Mouse (Mus musculus): Measurements from ENCODE around the gene 9530077C05Rik.
A peak's percentile ranks its signal among the peaks of the same experiment; 100 is the strongest.

- TF ChIP-seq MAX (IDR thresholded peaks at IDR 0.05; ENCODE audit: low read depth) (no peak), POLR2A (IDR thresholded peaks at IDR 0.05; ENCODE audit: insufficient read length, low read depth) (no peak), CEBPB (IDR thresholded peaks at IDR 0.05; ENCODE audit: insufficient read depth, poor library complexity, severe bottlenecking) (peak; percentile 54; the same call in 1 of the 2 replicates), REST (IDR thresholded peaks at IDR 0.05; ENCODE audit: insufficient read depth, insufficient read length) (no peak), POLR2AphosphoS2 (IDR thresholded peaks at IDR 0.05; ENCODE audit: insufficient read length, low read depth) (no peak), TCF3 (IDR thresholded peaks at IDR 0.05; ENCODE audit: insufficient read length, low read depth) (no peak), E2F4 (IDR thresholded peaks at IDR 0.05; ENCODE audit: insufficient read depth) (no peak), USF1 (IDR thresholded peaks at IDR 0.05; ENCODE audit: low read depth) (no peak), MYOD1 (IDR thresholded peaks at IDR 0.05; ENCODE audit: control insufficient read depth in 1 of 3, insufficient read length in 2 of 3, low read depth in 2 of 3) (no peak), MYOG (IDR thresholded peaks at IDR 0.05; ENCODE audit: control insufficient read depth in 1 of 3, insufficient read depth in 1 of 3, insufficient read length in 2 of 3, low read depth in 2 of 3) (no peak), SRF (IDR thresholded peaks at IDR 0.05; ENCODE audit: control insufficient read depth, insufficient read length, low read depth) (no peak)
Measured at GRCm38 (mm10) chr9:22385890-22386289, 25.4 kb upstream of the 9530077C05Rik start.

All from myocyte (in vitro differentiated cells).